Mouse (Mus musculus): Measurements from ENCODE around the gene Ccnb2. TPM values are rescaled to one million over a fixed set of nuclear protein-coding genes. Genes with fewer than 3 reads are reported as not detected.
"Not testable (repeated sequence)": the region's sequence is repeated elsewhere in the genome, so short reads cannot be mapped to it uniquely, and the experiment has no call there.

Ccnb2 gene
- 129 and 142 TPM in 2 replicates for polyA plus RNA-seq (2015; fragmentation: Nextera tagmentation; extraction: Ambion mirVana)

DNA sequence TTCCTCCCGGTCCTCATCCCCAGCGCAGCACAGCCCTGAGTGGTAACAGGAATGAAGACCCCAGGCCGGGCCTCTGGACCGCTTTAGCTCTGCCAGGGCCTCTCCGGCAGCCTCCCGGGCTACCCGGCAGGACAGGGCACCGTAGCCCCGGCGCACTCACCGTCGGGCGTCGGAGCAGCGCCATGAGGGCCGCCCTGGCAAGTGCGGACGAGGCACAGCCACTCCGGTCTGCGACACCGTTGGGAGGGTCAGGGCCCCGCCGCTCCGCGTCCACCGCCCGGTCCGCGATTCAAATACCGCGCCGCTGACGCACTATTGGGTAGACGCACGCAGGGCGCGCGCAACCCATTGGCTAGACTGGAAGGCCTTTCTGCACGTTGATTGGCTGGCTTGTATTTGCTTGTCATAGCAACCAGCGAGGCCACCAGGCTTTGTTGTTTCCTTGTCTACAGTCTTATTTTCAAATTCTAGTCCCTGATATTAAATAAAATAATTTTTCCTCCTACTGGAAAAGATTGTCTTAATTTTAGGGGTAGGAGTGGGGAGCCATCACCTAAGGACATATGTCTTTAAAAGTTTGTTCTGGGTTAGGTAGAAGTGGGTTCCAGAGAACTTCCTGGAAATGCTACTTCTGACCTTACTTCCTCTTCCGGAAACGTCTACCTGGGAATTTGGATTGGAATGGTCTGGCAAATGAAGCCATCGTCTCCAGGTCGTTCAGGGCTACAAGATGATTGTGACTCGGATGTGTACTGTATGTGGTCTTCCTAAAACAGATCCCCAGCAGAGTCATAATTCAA, at the start of gene Ccnb2:
Gene Ccnb2 (minus strand): TSS at position 291 of the 800 bp plus-strand sequence.
- peak; percentile 94 for ATAC-seq (replicated peaks; ENCODE audit: insufficient number of reproducible peaks, insufficient read depth, low FRiP score, low read depth)
- Histone ChIP-seq H3K4me1 (replicated peaks) (peaks cover 10% of the 10 kb centered on the region), H3K4me2 (peak within 1 kb of the TSS; percentile 92), H3K27me3 (no peaks in the 10 kb centered on the region), H3K27ac (peak within 1 kb of the TSS; percentile 56), H3K4me3 (peak within 1 kb of the TSS; percentile 71), H3K36me3 (peaks cover 27% of the 10 kb centered on the region), H3K9me3 (replicated peaks) (no peaks in the 10 kb centered on the region), H3K9ac (peak within 1 kb of the TSS; percentile 71)
- 2% methylated on average over 45 of the region's 45 CpGs for WGBS

DNA sequence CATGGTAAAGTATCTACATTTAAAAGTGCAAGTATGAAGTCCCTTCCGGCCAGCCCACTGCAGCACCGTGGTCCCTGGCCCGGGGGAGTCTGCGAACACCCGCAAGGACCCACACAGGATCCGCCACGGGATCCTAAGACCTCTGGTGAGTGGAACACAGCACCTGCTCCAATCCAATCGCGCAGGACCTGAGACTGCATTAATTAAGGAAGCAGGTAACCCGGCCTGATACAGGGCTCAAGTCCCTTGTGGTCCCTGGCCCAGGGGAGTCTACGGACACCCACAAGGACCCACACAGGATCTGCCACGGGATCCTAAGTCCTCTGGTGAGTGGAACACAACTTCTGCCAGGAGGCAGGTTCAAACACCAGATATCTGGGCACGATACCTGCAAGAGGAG, 41.7 kb upstream of the Ccnb2 start:
- not testable (repeated sequence) for H3K4me1 ChIP-seq (replicated peaks); H3K27ac ChIP-seq; H3K9ac ChIP-seq; H3K4me3 ChIP-seq; ATAC-seq (replicated peaks; ENCODE audit: insufficient number of reproducible peaks, insufficient read depth, low FRiP score, low read depth); H3K4me2 ChIP-seq; H3K9me3 ChIP-seq (replicated peaks); H3K27me3 ChIP-seq
- WGBS, result 94% methylated on average over 13 of the region's 13 CpGs
- peaks cover 26% of the 10 kb centered on the region for H3K36me3 ChIP-seq

DNA sequence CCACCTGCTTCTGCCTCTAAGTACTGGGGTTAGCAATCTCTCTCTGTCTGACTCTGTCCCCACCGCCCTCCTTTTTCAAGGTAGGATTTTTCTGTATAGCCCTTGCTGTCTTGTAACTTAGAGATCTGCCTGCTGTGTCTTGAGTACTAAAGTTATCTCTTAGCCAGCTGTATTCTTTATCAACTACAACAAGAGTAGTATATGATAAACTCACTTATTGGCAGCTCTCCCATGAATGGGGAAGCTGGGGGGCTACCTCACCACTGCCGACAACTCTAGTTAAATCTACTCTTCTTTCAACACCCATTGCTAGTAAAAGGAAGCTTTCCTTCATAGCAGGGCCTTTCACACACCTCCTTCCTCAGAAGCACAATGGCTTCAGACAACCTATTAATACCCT, 31.0 kb upstream of the Ccnb2 start:
- Histone ChIP-seq H3K9ac (no peak overlapping the region), H3K4me3 (no peak overlapping the region), H3K4me1 (replicated peaks) (peaks cover 3% of the 10 kb centered on the region; the same call in 1 of the 2 replicates), H3K36me3 (peaks cover 51% of the 10 kb centered on the region), H3K27ac (no peak overlapping the region), H3K27me3 (no peaks in the 10 kb centered on the region), H3K9me3 (replicated peaks) (no peaks in the 10 kb centered on the region), H3K4me2 (no peak overlapping the region)
- 44% methylated on average over 2 of the region's 2 CpGs for WGBS
- no peak for ATAC-seq (replicated peaks; ENCODE audit: insufficient number of reproducible peaks, insufficient read depth, low FRiP score, low read depth)

DNA sequence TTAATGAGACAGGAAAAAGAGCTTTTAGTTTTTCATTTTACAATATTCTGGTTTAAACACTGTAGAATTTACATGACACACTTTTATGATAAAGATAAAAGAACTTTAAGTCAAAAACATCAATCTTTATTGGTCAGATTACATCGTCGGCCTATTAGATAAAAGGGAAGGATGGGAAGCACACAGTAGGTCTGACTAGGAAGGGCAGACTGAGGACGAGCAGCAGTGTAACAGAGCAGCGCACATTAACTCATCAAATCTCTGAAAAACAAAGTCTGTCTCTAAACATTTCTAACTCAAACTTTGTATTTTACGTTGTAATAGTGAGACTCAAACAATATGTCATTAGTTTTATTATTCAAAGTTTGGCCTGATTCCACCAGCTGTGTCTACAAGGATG, 27.7 kb upstream of the Ccnb2 start:
- WGBS, result 88% methylated on average over 5 of the region's 5 CpGs
- Histone ChIP-seq H3K4me1 (replicated peaks) (peaks cover 3% of the 10 kb centered on the region; the same call in 1 of the 2 replicates), H3K9ac (no peak overlapping the region), H3K4me2 (no peak overlapping the region), H3K36me3 (peaks cover 51% of the 10 kb centered on the region), H3K27ac (no peak overlapping the region), H3K27me3 (no peaks in the 10 kb centered on the region), H3K9me3 (replicated peaks) (no peaks in the 10 kb centered on the region), H3K4me3 (no peak overlapping the region)
- no peak for ATAC-seq (replicated peaks; ENCODE audit: insufficient number of reproducible peaks, insufficient read depth, low FRiP score, low read depth)

DNA sequence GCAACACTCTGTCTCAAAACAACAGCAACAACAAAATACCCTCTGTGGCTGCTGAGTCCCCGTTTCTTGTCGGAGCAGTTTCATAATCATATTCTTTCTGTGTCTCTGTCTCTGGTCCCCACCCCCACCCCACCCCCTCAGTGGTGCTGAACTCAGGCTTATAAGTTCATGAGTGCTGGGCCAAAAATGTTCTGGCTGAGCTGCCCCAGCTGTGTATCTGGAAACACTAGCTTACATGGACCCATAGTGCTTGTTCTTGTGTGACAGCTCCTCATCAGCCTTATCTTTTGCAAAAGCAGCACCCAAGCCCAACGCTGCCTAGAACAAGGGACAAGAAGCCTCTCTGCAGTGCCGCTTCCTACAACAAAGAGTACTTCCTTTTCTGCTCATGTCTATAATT, 18.6 kb upstream of the Ccnb2 start:
- Histone ChIP-seq H3K27ac (no peak overlapping the region), H3K4me2 (no peak overlapping the region), H3K4me1 (replicated peaks) (no peaks in the 10 kb centered on the region), H3K9ac (no peak overlapping the region), H3K9me3 (replicated peaks) (no peaks in the 10 kb centered on the region), H3K4me3 (no peak overlapping the region), H3K36me3 (peaks cover 65% of the 10 kb centered on the region), H3K27me3 (no peaks in the 10 kb centered on the region)
- no peak for ATAC-seq (replicated peaks; ENCODE audit: insufficient number of reproducible peaks, insufficient read depth, low FRiP score, low read depth)
- WGBS, result 73% methylated on average over 4 of the region's 4 CpGs

DNA sequence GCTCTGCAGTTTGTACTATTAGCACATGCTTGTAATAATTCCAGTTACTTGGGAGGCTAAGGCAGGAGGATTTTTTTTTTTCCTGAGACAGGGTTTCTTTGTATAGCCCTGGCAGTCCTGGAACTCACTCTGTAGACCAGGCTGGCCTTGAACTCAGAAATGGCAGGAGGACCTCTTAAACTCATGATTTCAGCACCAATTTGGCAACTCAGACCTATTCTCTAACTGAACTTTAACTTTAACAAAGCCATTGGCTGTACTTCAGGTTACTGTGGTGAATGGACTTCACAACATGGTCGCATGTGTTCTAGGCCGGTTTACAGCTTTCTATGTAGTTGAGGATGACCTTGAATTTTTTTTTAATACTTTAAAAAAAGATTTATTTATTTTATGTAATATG, 1.3 kb upstream of the Ccnb2 start:
- peaks cover 36% of the 10 kb centered on the region for H3K36me3 ChIP-seq
- H3K4me3 ChIP-seq, result no peak overlapping the region
- no peak overlapping the region for H3K27ac ChIP-seq
- no peak overlapping the region for H3K9ac ChIP-seq
- peaks cover 10% of the 10 kb centered on the region for H3K4me1 ChIP-seq (replicated peaks)
- no peaks in the 10 kb centered on the region for H3K27me3 ChIP-seq
- H3K9me3 ChIP-seq (replicated peaks), result no peaks in the 10 kb centered on the region
- ATAC-seq (replicated peaks; ENCODE audit: insufficient number of reproducible peaks, insufficient read depth, low FRiP score, low read depth), result no peak
- 94% methylated on average over 2 of the region's 2 CpGs for WGBS
- no peak overlapping the region for H3K4me2 ChIP-seq

DNA sequence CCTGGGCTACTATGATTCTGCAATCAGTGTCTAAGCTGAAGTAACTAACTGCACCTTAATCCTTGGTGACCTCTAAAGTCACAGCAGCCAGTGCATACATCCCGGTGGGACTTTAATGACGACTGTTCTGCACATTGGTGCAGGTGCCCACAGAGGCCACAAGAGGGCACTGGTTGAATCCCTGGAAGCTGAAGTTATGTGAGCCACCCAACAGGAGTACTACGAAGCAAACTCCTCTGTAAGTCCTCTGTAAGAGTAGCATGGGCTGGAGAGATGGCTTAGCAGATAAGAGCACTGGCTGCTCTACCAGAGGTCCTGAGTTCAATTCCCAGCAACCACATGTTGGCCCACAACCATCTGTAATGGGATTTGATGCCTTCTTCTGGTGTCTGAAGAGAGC, 4.9 kb downstream of the Ccnb2 start:
- H3K4me2 ChIP-seq, result no peak overlapping the region
- no peaks in the 10 kb centered on the region for H3K27me3 ChIP-seq
- H3K4me1 ChIP-seq (replicated peaks), result peaks cover 10% of the 10 kb centered on the region
- H3K9ac ChIP-seq, result no peak overlapping the region
- H3K27ac ChIP-seq, result no peak overlapping the region
- no peaks in the 10 kb centered on the region for H3K9me3 ChIP-seq (replicated peaks)
- H3K4me3 ChIP-seq, result no peak overlapping the region
- H3K36me3 ChIP-seq, result peaks cover 58% of the 10 kb centered on the region
- WGBS, result 75% methylated on average over 3 of the region's 3 CpGs
- no peak for ATAC-seq (replicated peaks; ENCODE audit: insufficient number of reproducible peaks, insufficient read depth, low FRiP score, low read depth)

DNA sequence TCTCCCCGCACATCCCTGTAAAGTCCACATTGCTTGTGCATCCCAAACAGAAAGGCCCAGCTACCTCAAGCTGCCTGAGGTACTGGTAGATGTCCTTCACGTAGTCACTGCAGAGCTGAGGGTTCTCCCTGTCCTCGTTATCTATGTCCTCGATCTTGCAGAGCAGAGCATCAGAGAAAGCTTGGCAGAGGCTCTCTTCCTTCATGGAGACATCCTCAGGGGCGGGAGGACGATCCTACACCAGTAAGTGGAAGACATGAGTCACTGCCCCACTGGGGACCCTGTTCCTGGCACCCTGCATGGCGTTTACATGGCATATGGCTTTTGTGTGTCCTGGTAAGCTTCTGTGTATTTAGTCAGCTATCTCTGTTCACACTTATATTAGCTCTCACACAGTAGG, 8.3 kb downstream of the Ccnb2 start:
- WGBS, result 88% methylated on average over 7 of the region's 7 CpGs
- no peak for ATAC-seq (replicated peaks; ENCODE audit: insufficient number of reproducible peaks, insufficient read depth, low FRiP score, low read depth)
- no peaks in the 10 kb centered on the region for H3K9me3 ChIP-seq (replicated peaks)
- no peaks in the 10 kb centered on the region for H3K4me1 ChIP-seq (replicated peaks)
- H3K27ac ChIP-seq, result no peak overlapping the region
- H3K4me3 ChIP-seq, result no peak overlapping the region
- no peaks in the 10 kb centered on the region for H3K27me3 ChIP-seq
- no peak overlapping the region for H3K4me2 ChIP-seq
- H3K36me3 ChIP-seq, result peaks cover 84% of the 10 kb centered on the region
- no peak overlapping the region for H3K9ac ChIP-seq

DNA sequence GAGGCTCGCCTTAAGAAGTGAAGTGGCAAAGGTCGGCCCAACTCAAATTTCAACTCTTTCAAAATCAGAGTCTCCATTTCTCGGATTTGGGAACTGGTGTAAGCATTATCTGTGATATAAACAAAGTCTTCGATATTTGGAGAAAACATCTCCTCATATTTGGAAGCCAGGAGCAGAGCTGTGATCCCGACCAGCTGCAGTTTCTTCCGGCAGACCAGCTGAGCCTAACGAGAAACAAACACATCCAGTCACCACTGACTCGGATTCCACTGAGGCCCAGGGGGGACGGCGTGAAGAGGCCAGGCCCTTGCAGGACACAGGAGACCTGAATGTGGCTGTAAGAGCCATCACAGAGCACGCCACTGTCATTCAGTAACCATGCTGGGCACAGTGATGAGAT, 10.7 kb downstream of the Ccnb2 start:
- H3K9ac ChIP-seq, result no peak overlapping the region
- H3K4me1 ChIP-seq (replicated peaks), result no peaks in the 10 kb centered on the region
- 74% methylated on average over 11 of the region's 11 CpGs for WGBS
- H3K27me3 ChIP-seq, result no peaks in the 10 kb centered on the region
- no peak for ATAC-seq (replicated peaks; ENCODE audit: insufficient number of reproducible peaks, insufficient read depth, low FRiP score, low read depth)
- peaks cover 85% of the 10 kb centered on the region for H3K36me3 ChIP-seq
- H3K4me2 ChIP-seq, result no peak overlapping the region
- H3K4me3 ChIP-seq, result no peak overlapping the region
- H3K27ac ChIP-seq, result no peak overlapping the region
- H3K9me3 ChIP-seq (replicated peaks), result no peaks in the 10 kb centered on the region

DNA sequence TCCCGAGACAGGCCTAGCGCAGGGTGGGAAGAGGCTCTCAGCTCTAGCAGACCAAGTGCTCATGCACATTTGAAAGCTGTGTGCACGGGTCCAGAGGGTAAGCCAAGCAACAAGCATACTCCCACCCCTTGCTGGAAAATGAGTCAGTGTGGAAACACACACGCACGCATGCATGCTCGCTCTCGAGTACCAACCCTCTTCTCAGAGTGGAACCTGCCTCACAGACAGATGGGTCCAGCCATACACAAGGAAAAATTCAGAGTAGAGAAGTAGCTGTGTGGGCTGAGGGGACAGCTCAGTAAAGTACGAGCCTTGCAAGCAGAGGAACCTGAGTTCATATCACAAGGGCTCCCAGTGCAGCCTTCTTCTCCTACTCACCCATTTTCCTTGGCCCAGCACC, 11.6 kb downstream of the Ccnb2 start:
- H3K27me3 ChIP-seq, result no peaks in the 10 kb centered on the region
- no peaks in the 10 kb centered on the region for H3K9me3 ChIP-seq (replicated peaks)
- no peak overlapping the region for H3K9ac ChIP-seq
- no peak overlapping the region for H3K27ac ChIP-seq
- H3K4me3 ChIP-seq, result no peak overlapping the region
- ATAC-seq (replicated peaks; ENCODE audit: insufficient number of reproducible peaks, insufficient read depth, low FRiP score, low read depth), result no peak
- 96% methylated on average over 8 of the region's 8 CpGs for WGBS
- H3K4me2 ChIP-seq, result no peak overlapping the region
- H3K36me3 ChIP-seq, result peaks cover 80% of the 10 kb centered on the region
- H3K4me1 ChIP-seq (replicated peaks), result no peaks in the 10 kb centered on the region

DNA sequence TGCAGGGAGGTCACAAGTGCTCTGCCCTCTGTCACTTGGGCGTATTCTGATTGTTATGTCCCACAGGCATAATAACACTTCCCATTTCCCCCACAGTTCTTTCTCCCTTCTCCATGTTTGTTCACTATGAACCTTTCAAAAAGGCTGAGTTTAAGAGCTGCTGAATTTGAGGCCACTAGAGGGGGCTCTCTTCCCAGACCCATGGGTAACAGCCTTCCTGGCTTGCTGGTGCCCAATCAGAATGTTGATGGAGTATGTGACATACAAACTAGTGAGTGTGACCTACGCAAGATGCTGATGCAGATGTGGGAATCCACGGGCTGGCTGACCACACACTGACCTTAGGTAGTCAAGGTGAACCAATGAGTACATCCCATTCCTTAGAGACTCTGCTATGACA, 12.6 kb downstream of the Ccnb2 start:
- Histone ChIP-seq H3K9me3 (replicated peaks) (no peaks in the 10 kb centered on the region), H3K4me2 (no peak overlapping the region), H3K27ac (no peak overlapping the region), H3K27me3 (no peaks in the 10 kb centered on the region), H3K36me3 (peaks cover 71% of the 10 kb centered on the region), H3K4me1 (replicated peaks) (no peaks in the 10 kb centered on the region), H3K9ac (no peak overlapping the region), H3K4me3 (no peak overlapping the region)
- no peak for ATAC-seq (replicated peaks; ENCODE audit: insufficient number of reproducible peaks, insufficient read depth, low FRiP score, low read depth)
- WGBS, result 91% methylated on average over 3 of the region's 3 CpGs

DNA sequence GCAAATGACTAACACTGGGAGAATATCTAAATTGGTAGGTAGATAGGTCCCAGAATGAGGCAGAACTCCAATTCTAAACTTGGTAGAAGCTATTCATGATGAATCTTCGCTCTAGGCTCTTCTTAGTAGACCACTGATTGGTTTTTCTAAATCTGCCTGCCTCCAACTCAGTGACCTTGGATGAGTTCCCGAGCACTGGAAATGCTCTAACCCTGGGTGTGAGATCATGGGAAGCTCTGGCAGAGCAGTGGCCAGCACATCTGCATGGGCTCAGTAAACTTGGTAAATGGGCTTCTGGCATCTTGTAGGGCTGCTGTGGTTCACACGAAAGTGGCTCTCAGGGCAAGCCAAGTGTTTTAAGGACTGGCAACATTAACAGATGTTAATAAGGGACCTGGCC, 14.8 kb downstream of the Ccnb2 start:
- Histone ChIP-seq H3K27ac (no peak overlapping the region), H3K4me2 (no peak overlapping the region), H3K4me3 (no peak overlapping the region), H3K36me3 (peaks cover 49% of the 10 kb centered on the region), H3K9ac (no peak overlapping the region), H3K4me1 (replicated peaks) (no peaks in the 10 kb centered on the region), H3K27me3 (no peaks in the 10 kb centered on the region), H3K9me3 (replicated peaks) (no peaks in the 10 kb centered on the region)
- no peak for ATAC-seq (replicated peaks; ENCODE audit: insufficient number of reproducible peaks, insufficient read depth, low FRiP score, low read depth)
- WGBS, result 83% methylated on average over 3 of the region's 3 CpGs
